Mouse (Mus musculus): Measurements from ENCODE around the gene Rhox2g.
"Not testable (repeated sequence)": the region's sequence is repeated elsewhere in the genome, so short reads cannot be mapped to it uniquely, and the experiment has no call there.

The Rhox2g gene

DNA sequence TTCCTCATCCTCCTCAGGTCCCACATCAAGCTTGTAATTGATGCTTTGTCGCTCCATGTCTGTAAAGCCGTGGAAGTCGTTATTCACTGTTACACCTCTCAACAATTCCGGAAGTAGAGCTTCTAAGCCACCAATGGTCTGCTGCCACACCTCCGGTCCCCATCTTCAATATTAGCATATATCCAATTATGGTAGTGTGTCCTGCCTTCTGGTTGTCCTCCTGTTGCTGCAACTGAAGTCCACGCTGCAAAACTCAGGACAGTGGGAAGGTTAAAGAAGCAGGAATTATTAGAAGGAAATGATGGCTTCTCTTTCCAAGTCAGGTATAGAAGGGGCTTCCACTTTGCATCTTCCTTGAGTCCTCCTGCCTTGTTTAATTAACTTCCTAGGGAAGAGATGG lies at the start of gene Rhox2g:
Rhox2g (minus strand) TSS at position 101 of the 400 bp plus-strand sequence.
- not testable (repeated sequence) for DNase-seq

DNA sequence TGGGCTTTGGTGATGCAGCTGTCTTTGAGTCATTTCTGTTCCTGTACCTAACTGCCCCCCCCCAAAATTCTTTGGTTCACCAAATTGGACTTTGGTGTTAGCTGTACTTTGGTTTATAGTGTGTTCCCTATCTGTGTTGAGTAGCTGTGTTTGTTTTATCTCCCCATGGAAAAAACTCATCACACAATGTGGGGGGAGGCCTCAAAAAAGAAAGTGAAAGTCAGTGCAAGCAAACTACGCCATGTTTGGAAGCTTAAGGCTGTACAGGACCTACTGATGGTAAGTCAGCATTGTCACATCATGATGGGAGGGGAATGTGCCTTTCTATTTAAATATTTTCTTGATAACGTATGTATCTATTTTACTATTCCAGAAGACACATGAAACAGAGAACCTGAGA lies 49.0 kb upstream of the Rhox2g start:
- DNase-seq: no peak

DNA sequence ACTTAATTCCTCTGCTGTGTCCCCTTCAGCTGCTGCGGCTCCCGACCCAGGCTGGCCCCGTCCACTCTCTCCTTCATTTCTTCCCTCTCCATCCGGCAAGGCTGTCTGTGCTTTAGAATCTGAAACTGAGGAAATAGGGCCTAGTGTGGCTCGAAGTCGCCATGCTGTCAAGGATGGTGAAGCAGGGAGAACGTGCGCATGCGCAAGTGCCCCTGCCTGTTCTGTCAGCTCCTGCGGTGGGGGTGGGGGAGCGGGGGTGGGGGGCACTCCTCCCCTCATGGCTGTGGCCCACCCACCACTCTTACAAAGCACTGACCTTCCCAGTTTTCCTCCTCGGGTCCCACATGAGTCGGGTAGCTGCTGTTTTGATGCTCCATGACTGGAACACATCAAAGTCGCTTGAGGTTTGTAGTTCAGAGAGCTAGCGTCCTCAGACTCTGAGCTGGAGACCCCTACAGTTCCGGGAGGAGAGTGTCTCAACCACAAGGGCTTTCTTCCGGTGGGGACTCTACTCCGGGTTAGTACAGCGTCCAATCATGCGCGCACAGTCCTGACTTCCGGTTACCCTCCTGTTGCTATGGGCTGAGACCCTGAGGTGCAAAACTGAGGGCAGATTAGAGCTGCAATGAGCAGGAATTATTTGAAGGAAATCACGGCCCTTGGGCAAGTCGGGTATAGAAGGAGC lies 39.9 kb upstream of the Rhox2g start:
- DNase-seq: no peak

DNA sequence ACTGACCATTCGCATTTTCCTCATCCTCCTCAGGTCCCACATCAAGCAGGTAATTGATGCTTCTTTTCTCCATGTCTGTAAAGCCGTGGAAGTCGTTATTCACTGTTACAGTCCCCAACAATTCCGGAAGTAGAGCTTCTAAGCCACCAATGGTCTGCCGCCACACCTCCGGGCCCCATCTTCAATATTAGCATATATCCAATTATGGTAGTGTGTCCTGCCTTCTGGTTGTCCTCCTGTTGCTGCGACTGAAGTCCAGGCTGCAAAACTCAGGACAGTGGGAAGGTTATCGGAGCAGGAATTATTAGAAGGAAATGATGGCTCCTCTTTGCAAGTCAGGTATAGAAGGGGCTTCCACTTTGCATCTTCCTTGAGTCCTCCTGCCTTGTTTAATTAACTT lies 29.9 kb upstream of the Rhox2g start, which contains the start of gene Rhox2h:
Rhox2h (minus strand) TSS at position 101 of the 400 bp plus-strand sequence.
- not testable (repeated sequence) for DNase-seq

DNA sequence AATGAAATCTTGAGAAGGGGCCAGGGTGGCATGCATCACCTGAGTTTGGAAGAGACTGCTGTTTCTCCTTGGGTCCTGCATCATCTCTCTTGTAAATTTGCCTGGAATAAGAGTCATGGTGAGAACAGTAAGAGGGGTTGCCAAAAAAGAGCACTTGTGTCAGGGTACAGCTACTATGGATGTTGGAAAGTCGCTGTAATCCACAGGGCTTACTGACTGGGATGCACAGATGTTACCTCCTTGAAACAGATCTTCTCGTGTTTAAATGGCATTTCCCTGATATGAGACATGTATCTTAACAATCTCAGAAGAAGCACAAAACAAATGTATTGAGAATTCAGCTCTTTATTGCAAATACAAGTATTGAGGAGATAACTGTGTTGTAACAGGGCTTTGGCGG lies 25.4 kb upstream of the Rhox2g start, which contains the start of gene Rhox3h:
Rhox3h (minus strand) TSS at position 101 of the 400 bp plus-strand sequence.
- DNase-seq: not testable (repeated sequence)

DNA sequence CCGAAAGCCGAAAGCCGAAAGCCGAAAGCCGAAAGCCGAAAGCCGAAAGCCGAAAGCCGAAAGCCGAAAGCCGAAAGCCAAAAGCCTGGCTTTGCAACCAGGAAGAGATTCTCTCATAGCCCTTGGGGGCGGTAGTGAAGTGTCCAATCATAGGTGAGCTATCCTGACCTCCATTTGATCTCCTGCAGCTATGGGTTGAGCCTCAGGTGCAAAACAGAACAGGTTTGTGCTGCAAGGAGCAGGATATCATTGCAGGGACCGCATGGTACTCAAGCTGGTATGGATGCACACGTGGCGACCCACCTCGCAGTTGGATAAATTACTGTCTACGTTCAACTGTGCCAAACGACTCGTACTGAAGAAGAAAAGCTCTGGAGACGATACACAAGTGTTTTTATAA lies 8.0 kb upstream of the Rhox2g start, which contains the start of gene Rhox4g:
Rhox4g (minus strand) TSS at position 101 of the 400 bp plus-strand sequence.
- DNase-seq: not testable (repeated sequence)

DNA sequence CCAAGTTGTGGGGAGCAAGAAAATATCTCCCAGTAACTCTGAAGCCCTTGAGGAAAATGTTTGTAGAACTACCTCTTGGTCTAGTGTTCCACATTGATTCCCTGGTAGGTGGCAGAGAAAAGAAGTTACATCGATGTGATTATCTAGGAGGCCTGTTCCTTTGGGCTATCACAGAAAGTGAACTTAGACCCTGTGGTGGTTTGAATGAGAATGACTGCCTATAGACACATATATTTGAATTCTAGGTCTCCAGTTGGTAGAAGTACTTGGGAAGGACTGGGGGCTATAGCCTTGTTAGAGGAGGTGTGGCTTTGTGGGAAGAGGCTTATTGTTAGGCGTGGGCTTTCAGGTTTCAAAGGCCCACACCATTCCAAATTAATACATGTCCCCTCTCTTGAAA lies 14.8 kb downstream of the Rhox2g start, which contains the start of gene Rhox3g:
Rhox3g (minus strand) TSS at position 101 of the 400 bp plus-strand sequence.
- DNase-seq: not testable (repeated sequence)

DNA sequence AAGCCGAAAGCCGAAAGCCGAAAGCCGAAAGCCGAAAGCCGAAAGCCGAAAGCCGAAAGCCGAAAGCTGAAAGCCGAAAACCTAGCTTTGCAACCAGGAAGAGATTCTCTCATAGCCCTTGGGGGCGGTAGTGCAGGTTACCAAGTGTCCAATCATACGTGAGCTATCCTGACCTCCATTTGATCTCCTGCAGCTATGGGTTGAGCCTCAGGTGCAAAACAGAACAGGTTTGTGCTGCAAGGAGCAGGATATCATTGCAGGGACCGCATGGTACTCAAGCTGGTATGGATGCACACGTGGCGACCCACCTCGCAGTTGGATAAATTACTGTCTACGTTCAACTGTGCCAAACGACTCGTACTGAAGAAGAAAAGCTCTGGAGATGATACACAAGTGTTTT lies 35.7 kb downstream of the Rhox2g start, which contains the start of gene Rhox4f:
Rhox4f (minus strand) TSS at position 101 of the 400 bp plus-strand sequence.
- not testable (repeated sequence) for DNase-seq
